Mouse (Mus musculus) forebrain, embryonic 10.5 days (tissue): ENCODE measurements around the gene Dnajb5. TPM values are rescaled to one million over a fixed set of nuclear protein-coding genes. Genes with fewer than 3 reads are reported as not detected.
"Not testable (repeated sequence)": the region's sequence is repeated elsewhere in the genome, so short reads cannot be mapped to it uniquely, and the experiment has no call there.

Source experiments
- DNase-seq: peaks from one replicate; pipeline ENCODE4 v3.0.0-alpha.2; 2017; ENCODE audit warnings: low spot score; ENCODE audit errors: extremely low spot score
- H3K27ac ChIP-seq: fragments of 300-500 bp; sonication (generic); 2 replicates; pipeline ENCODE4 v1.5.1; 2016; ENCODE audit warnings: mild to moderate bottlenecking
- H3K27me3 ChIP-seq: fragments of 300-500 bp; sonication (generic); 2 replicates; pipeline ENCODE4 v1.6.1; 2016; ENCODE audit warnings: mild to moderate bottlenecking; ENCODE audit not compliant: poor library complexity, severe bottlenecking
- H3K36me3 ChIP-seq: fragments of 300-500 bp; sonication (generic); replicated peaks from 2 replicates; pipeline ENCODE4 v1.6.1; 2016; ENCODE audit warnings: mild to moderate bottlenecking, moderate library complexity
- H3K4me1 ChIP-seq: fragments of 300-500 bp; sonication (generic); 2 replicates; pipeline ENCODE4 v1.6.1; 2016
- H3K4me3 ChIP-seq: fragments of 300-500 bp; sonication (generic); 2 replicates; pipeline ENCODE4 v1.5.1; 2016; ENCODE audit warnings: mild to moderate bottlenecking, moderate library complexity
- H3K9me3 ChIP-seq: fragments of 300-500 bp; sonication (generic); 2 replicates; pipeline ENCODE4 v1.6.1; 2016; ENCODE audit warnings: mild to moderate bottlenecking, moderate library complexity
- WGBS: fragments of 180-500 bp; shearing (Covaris S2); methylation state at CpG from one replicate; pipeline ENCODE4 v1.1.7; 2016; 5-methylcytosine and 5-hydroxymethylcytosine counted together
- polyA plus RNA-seq: library from polyadenylated mRNA; unstranded; fragments of >200 nt; fragmentation: Nextera tagmentation; extraction: Ambion mirVana; gene quantifications from 2 replicates; pipeline ENCODE4 v1.2.1, GENCODE M21; 2016

Dnajb5 gene
- polyA plus RNA-seq, 1 experiment from 2014 or later, result 16.2 TPM

- H3K4me3 ChIP-seq, result peak overlapping the region; percentile 95
- no peaks in the 10 kb centered on the region for H3K27me3 ChIP-seq
- peaks cover 47% of the 10 kb centered on the region for H3K36me3 ChIP-seq
- under 1% methylated on average over 51 of the region's 51 CpGs for WGBS
- DNase-seq, result peak; percentile 83
- H3K4me1 ChIP-seq, result peaks cover 30% of the 10 kb centered on the region
- H3K9me3 ChIP-seq, result no peaks in the 10 kb centered on the region
- H3K27ac ChIP-seq, result peak overlapping the region; percentile 99
Observed at GRCm38 (mm10) chr4:42999451-43000140, 50.0 kb downstream of the Dnajb5 start.

DNA sequence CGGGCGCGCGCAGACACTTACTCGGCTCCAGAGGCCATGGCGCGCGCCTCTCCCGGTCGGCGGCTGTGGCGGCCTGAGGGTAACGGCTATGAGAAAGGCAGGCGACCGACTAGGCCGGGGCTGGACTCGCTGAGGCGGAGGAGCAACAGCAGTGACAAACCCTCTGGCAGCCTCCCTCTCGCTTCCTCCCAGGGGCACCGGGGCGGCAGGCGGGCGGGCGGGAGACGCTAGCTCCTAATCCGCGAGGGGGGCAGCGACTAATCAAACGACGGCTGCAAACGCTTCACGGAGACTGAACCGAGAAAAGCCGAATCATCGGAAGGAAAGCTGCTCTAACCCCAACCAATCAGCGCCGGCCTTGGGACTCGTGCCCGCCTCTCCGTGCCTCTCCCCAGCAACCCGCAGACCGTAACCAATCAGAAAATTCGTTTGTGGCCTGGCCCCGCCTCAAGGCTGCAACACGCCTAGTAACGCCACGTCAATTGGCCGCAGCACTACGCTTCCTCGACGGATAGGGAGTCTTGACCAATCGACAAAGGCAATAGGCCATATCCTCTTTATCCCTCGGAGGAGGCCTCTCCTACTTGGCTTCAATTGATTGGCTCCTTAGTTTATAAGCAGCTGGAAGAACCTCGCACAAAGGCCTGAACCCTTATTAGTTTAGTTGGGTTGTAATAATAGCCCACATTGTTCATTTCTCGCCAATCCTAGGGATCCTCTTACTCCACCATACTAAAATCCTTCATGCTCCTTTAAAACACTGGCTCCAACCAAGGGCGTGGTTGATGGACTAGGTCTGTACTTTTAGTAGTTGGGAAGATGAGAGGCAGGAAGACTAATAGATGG is 50.8 kb downstream of the Dnajb5 start, which contains the start of gene Vcp:
Gene Vcp, minus strand, starts transcription at position 367 of the 846 bp plus-strand sequence.
- not testable (repeated sequence) for H3K9me3 ChIP-seq, H3K27me3 ChIP-seq
- under 1% methylated on average over 56 of the region's 56 CpGs for WGBS
- H3K36me3 ChIP-seq, result peaks cover 46% of the 10 kb centered on the region
- DNase-seq, result peak; percentile 99
- peaks cover 30% of the 10 kb centered on the region for H3K4me1 ChIP-seq
- H3K4me3 ChIP-seq, result peak within 1 kb of the TSS; percentile 95
- H3K27ac ChIP-seq, result peak within 1 kb of the TSS; percentile 99

DNA sequence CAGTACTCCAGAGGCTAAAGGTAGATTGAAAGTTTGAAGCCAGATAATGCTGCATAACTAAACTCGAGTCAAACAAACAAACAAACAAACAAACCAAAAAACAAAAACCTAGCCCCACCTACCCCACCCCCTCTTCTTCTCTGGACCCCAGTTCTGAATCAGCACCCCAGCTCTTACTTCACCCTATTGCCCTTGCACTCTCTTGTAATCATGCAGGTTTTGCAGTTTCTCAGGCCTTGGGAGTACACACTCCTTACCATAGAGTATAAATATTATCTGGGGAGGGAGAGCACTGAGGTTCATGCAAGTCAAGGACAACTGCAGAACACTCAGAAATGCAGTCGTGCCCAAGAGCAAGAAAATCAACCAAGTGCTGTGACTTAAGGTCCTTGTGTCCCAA is 51.7 kb downstream of the Dnajb5 start:
- Histone ChIP-seq H3K36me3 (peaks cover 42% of the 10 kb centered on the region), H3K4me3 (no peak overlapping the region)

DNA sequence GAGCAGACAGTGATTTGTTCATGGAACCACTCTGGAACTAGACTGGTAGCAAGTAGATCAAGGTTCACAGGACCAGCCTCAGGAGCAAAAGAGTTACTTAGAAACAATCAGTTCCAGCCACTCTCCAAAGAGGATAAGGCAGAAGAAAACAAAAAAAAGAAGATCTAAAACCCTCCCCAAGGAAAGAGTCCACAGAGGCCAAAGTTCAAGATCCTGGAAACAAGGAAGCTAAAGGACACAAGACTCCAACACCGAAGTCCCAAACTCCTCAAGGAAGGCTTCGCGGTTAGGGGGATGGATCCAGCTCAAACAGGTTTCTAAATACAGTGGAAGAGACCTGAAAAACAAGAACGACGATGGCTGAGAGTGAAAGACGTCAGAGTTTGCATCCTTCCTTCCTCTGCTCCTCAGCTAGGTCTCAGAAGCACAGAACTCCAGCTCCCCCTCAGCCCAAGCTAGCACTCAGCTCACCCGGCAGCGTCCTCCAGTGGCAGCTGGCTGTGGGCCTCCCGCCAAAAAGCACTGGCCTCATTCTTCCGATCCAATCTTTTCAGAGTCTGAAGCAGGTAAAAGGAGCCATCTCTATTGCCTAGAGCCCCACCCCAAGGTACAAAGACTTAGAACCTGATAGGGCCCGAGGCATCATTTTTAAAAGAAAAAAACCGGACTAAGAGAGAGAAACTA is 53.3 kb downstream of the Dnajb5 start:
- no peak for DNase-seq
- Histone ChIP-seq H3K27ac (no peak overlapping the region), H3K9me3 (no peaks in the 10 kb centered on the region), H3K4me1 (peaks cover 20% of the 10 kb centered on the region), H3K4me3 (no peak overlapping the region), H3K27me3 (no peaks in the 10 kb centered on the region), H3K36me3 (peaks cover 38% of the 10 kb centered on the region)
- 84% methylated on average over 12 of the region's 12 CpGs for WGBS

More for the DNA sequence above, 51.7 kb downstream of the Dnajb5 start:
- Histone ChIP-seq H3K27ac (peak overlapping the region; percentile 99), H3K27me3 (no peaks in the 10 kb centered on the region), H3K9me3 (no peaks in the 10 kb centered on the region), H3K4me1 (peaks cover 30% of the 10 kb centered on the region)
- DNase-seq, result no peak
- WGBS, result 86% methylated on average over 2 of the region's 2 CpGs

- peaks cover 33% of the 10 kb centered on the region for H3K36me3 ChIP-seq
- H3K27me3 ChIP-seq, result no peaks in the 10 kb centered on the region
- H3K4me1 ChIP-seq, result peaks cover 22% of the 10 kb centered on the region
- DNase-seq, result no peak
- no peaks in the 10 kb centered on the region for H3K9me3 ChIP-seq
- no peak overlapping the region for H3K4me3 ChIP-seq
- 92% methylated on average over 3 of the region's 3 CpGs for WGBS
- H3K27ac ChIP-seq, result no peak overlapping the region
Observed at GRCm38 (mm10) chr4:43004951-43005350, 55.3 kb downstream of the Dnajb5 start.

DNA sequence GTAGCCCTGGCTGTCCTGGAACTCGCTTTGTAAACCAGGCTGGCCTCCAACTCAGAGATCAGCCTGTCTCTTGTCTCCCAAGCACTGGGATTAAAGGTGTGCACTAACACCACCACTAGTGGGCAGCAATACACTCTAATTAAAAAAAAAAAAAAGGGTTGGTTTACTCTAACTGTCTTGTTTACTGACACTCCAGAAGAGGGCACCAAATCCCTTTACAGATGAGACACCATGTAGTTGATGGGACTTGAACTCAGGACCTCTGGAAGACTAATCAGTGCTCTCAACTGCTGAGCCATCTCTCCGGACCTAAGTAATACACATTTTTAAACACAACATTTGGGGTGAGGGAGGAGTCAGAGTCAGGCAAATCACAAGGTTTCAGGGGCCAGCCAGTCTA is 56.2 kb downstream of the Dnajb5 start:
- 62% methylated on average over 2 of the region's 2 CpGs for WGBS
- no peak overlapping the region for H3K27ac ChIP-seq

More for the DNA sequence above, 56.2 kb downstream of the Dnajb5 start:
- Histone ChIP-seq H3K27me3 (no peaks in the 10 kb centered on the region), H3K4me3 (no peak overlapping the region), H3K4me1 (peaks cover 22% of the 10 kb centered on the region), H3K36me3 (peaks cover 33% of the 10 kb centered on the region), H3K9me3 (no peaks in the 10 kb centered on the region)
- no peak for DNase-seq

Other genes with a start within 250 kb of the Dnajb5 start
- gene 4930578G10Rik, start 214.3 kb upstream of the Dnajb5 start, polyA plus RNA-seq, result 0.58 and 0.73 TPM in 2 replicates
- gene Ccl19, start 193.2 kb upstream of the Dnajb5 start, polyA plus RNA-seq, result not detected in 2 replicates
- 0.32 TPM in 1 of 2 replicates, not detected in the other for gene Ccl21a, start 175.8 kb upstream of the Dnajb5 start, polyA plus RNA-seq
- gene Fam205a1, start 95.9 kb upstream of the Dnajb5 start, polyA plus RNA-seq, result 0.07 TPM in 1 of 2 replicates, not detected in the other
- gene Gm12394, start 93.0 kb upstream of the Dnajb5 start, polyA plus RNA-seq, result 0.27 and 0.37 TPM in 2 replicates
- 0.18 and 0.53 TPM in 2 replicates for gene Fam205c, start 75.6 kb upstream of the Dnajb5 start, polyA plus RNA-seq
- gene Phf24, start 33.2 kb upstream of the Dnajb5 start, polyA plus RNA-seq, result 0.33 and 0.51 TPM in 2 replicates
- gene 1700022I11Rik, start 19.8 kb downstream of the Dnajb5 start, polyA plus RNA-seq, result 0.27 and 0.52 TPM in 2 replicates
- 655 and 667 TPM in 2 replicates for gene Vcp, start 50.7 kb downstream of the Dnajb5 start, polyA plus RNA-seq
- 23.1 and 27.3 TPM in 2 replicates for gene Fancg, start 60.7 kb downstream of the Dnajb5 start, polyA plus RNA-seq
- gene Pigo, start 76.0 kb downstream of the Dnajb5 start, polyA plus RNA-seq, result 22.2 and 24.4 TPM in 2 replicates
- gene Stoml2, start 81.9 kb downstream of the Dnajb5 start, polyA plus RNA-seq, result 496 and 515 TPM in 2 replicates
- 19.8 and 20.3 TPM in 2 replicates for gene Fam214b, start 96.4 kb downstream of the Dnajb5 start, polyA plus RNA-seq
- 10.7 and 11.6 TPM in 2 replicates for gene Unc13b, start 109.1 kb downstream of the Dnajb5 start, polyA plus RNA-seq